Mouse (Mus musculus): ENCODE data around the gene Eapp. TPM values are rescaled to one million over a fixed set of nuclear protein-coding genes. Genes with fewer than 3 reads are reported as not detected.

The Eapp gene
- polyA plus RNA-seq, 1 experiment from 2014 or later = 49.2 TPM

DNA sequence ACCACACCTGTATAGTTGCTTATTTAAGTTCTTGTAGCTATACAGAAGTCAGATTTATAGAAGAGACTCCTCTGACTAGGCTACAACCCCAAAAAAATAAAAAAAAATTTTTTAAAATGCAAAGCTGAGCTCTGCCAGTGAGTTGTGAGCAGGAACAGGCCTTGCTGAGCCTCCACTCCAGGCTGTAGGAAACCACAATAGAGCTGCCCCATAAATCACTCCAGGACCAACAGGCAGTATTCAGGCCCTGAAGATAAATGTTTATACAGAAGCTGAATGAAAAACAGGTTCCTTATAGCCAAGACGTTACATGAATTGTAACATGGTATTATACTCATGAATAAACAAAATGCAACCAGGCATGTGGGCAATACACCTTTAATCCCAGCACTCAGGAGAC is 44.5 kb downstream of the Eapp start:
- WGBS = 78% methylated on average over 1 of the region's 1 CpGs
- H3K9ac ChIP-seq (ENCODE audit: low read length) = no peak overlapping the region
- no peaks in the 10 kb centered on the region for H3K9me3 ChIP-seq (ENCODE audit: control insufficient read depth, low read length)
- no peak overlapping the region for H3K27ac ChIP-seq (replicated peaks in 1 of 2; ENCODE audit: control insufficient read depth in 1 of 2, insufficient read depth in 1 of 2, low read depth in 2 of 2, low read length in 2 of 2)
- no peak overlapping the region for H3K4me2 ChIP-seq (ENCODE audit: low read length)
- H3K27me3 ChIP-seq (ENCODE audit: control insufficient read depth, insufficient read depth, low read length) = no peaks in the 10 kb centered on the region
- H3K4me1 ChIP-seq (ENCODE audit: control insufficient read depth in 2 of 2, insufficient read depth in 2 of 2, low read length in 2 of 2) = peaks cover 14 to 26% of the 10 kb centered on the region in 2 experiments
- ATAC-seq (ENCODE audit: insufficient number of reproducible peaks, insufficient read depth, low FRiP score, low read depth) = no peak
- H3K36me3 ChIP-seq (ENCODE audit: control insufficient read depth, insufficient read depth, low read length) = peaks cover 21% of the 10 kb centered on the region
- no peak overlapping the region for H3K4me3 ChIP-seq (ENCODE audit: control insufficient read depth in 1 of 2, insufficient read depth in 1 of 2, low read depth in 1 of 2, low read length in 2 of 2)

- Histone ChIP-seq H3K9ac (ENCODE audit: low read length) (no peak overlapping the region), H3K4me2 (ENCODE audit: low read length) (no peak overlapping the region), H3K4me1 (ENCODE audit: control insufficient read depth in 2 of 2, insufficient read depth in 2 of 2, low read length in 2 of 2) (no peaks in the 10 kb centered on the region), H3K27me3 (ENCODE audit: control insufficient read depth, insufficient read depth, low read length) (no peaks in the 10 kb centered on the region), H3K4me3 (ENCODE audit: control insufficient read depth in 1 of 2, insufficient read depth in 1 of 2, low read depth in 1 of 2, low read length in 2 of 2) (no peak overlapping the region), H3K36me3 (ENCODE audit: control insufficient read depth, insufficient read depth, low read length) (peaks cover 13% of the 10 kb centered on the region; the same call in 1 of the 2 replicates), H3K9me3 (ENCODE audit: control insufficient read depth, low read length) (no peaks in the 10 kb centered on the region), H3K27ac (replicated peaks in 1 of 2; ENCODE audit: control insufficient read depth in 1 of 2, insufficient read depth in 1 of 2, low read depth in 2 of 2, low read length in 2 of 2) (no peak overlapping the region)
- WGBS = 70% methylated on average over 2 of the region's 2 CpGs
- ATAC-seq (ENCODE audit: insufficient number of reproducible peaks, insufficient read depth, low FRiP score, low read depth) = no peak
Observed at GRCm38 (mm10) chr12:54644947-54645346, 50.8 kb downstream of the Eapp start.

GRCm38 (mm10) chr12:54643320-54643892 is 52.3 kb downstream of the Eapp start:
- Histone ChIP-seq H3K27ac (replicated peaks in 1 of 2; ENCODE audit: control insufficient read depth in 1 of 2, insufficient read depth in 1 of 2, low read depth in 2 of 2, low read length in 2 of 2) (no peak overlapping the region), H3K4me1 (ENCODE audit: control insufficient read depth in 2 of 2, insufficient read depth in 2 of 2, low read length in 2 of 2) (no peaks in the 10 kb centered on the region), H3K4me2 (ENCODE audit: low read length) (no peak overlapping the region), H3K9ac (ENCODE audit: low read length) (no peak overlapping the region), H3K4me3 (ENCODE audit: control insufficient read depth in 1 of 2, insufficient read depth in 1 of 2, low read depth in 1 of 2, low read length in 2 of 2) (no peak overlapping the region), H3K9me3 (ENCODE audit: control insufficient read depth, low read length) (no peaks in the 10 kb centered on the region), H3K36me3 (ENCODE audit: control insufficient read depth, insufficient read depth, low read length) (peaks cover 10% of the 10 kb centered on the region; the same call in 1 of the 2 replicates), H3K27me3 (ENCODE audit: control insufficient read depth, insufficient read depth, low read length) (no peaks in the 10 kb centered on the region)
- 56% methylated on average over 5 of the region's 5 CpGs for WGBS
- ATAC-seq (ENCODE audit: insufficient number of reproducible peaks, insufficient read depth, low FRiP score, low read depth) = no peak

DNA sequence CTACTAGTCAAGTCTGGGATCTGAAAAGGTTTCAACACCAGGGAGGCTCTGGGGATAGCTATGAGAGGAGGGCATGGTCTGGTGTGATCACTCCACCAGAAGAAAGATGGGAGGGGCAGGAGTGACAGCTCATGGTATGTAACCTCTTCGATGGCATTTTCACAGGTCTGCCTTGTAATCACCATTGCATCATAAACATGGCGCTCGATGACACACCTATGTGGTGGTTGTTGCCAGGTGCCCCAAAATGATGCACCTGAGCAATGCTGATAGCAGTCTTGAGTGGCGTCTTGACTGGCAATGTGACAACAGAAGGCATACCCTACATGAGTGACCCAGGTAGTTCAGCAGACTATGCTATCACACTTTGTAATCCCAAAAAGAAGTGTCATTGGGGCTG is 54.3 kb downstream of the Eapp start:
- H3K9me3 ChIP-seq (ENCODE audit: control insufficient read depth, low read length) = no peaks in the 10 kb centered on the region
- WGBS = 87% methylated on average over 4 of the region's 4 CpGs
- ATAC-seq (ENCODE audit: insufficient number of reproducible peaks, insufficient read depth, low FRiP score, low read depth) = no peak

GRCm38 (mm10) chr12:54640259-54640658 is 55.4 kb downstream of the Eapp start:
- Histone ChIP-seq H3K4me2 (ENCODE audit: low read length) (no peak overlapping the region), H3K27me3 (ENCODE audit: control insufficient read depth, insufficient read depth, low read length) (no peaks in the 10 kb centered on the region), H3K27ac (replicated peaks in 1 of 2; ENCODE audit: control insufficient read depth in 1 of 2, insufficient read depth in 1 of 2, low read depth in 2 of 2, low read length in 2 of 2) (no peak overlapping the region), H3K4me1 (ENCODE audit: control insufficient read depth in 2 of 2, insufficient read depth in 2 of 2, low read length in 2 of 2) (no peaks in the 10 kb centered on the region), H3K4me3 (ENCODE audit: control insufficient read depth in 1 of 2, insufficient read depth in 1 of 2, low read depth in 1 of 2, low read length in 2 of 2) (no peak overlapping the region), H3K36me3 (ENCODE audit: control insufficient read depth, insufficient read depth, low read length) (no peaks in the 10 kb centered on the region), H3K9ac (ENCODE audit: low read length) (no peak overlapping the region), H3K9me3 (ENCODE audit: control insufficient read depth, low read length) (no peaks in the 10 kb centered on the region)
- WGBS = 76% methylated on average over 6 of the region's 6 CpGs
- no peak for ATAC-seq (ENCODE audit: insufficient number of reproducible peaks, insufficient read depth, low FRiP score, low read depth)

More for the DNA sequence above, 54.3 kb downstream of the Eapp start:
- Histone ChIP-seq H3K36me3 (ENCODE audit: control insufficient read depth, insufficient read depth, low read length) (0 out of 2 replicates have a peak, but pooled peaks cover 3% of the 10 kb centered on the region), H3K27ac (replicated peaks in 1 of 2; ENCODE audit: control insufficient read depth in 1 of 2, insufficient read depth in 1 of 2, low read depth in 2 of 2, low read length in 2 of 2) (no peak overlapping the region), H3K4me2 (ENCODE audit: low read length) (no peak overlapping the region), H3K4me3 (ENCODE audit: control insufficient read depth in 1 of 2, insufficient read depth in 1 of 2, low read depth in 1 of 2, low read length in 2 of 2) (no peak overlapping the region), H3K9ac (ENCODE audit: low read length) (no peak overlapping the region), H3K27me3 (ENCODE audit: control insufficient read depth, insufficient read depth, low read length) (no peaks in the 10 kb centered on the region), H3K4me1 (ENCODE audit: control insufficient read depth in 2 of 2, insufficient read depth in 2 of 2, low read length in 2 of 2) (no peaks in the 10 kb centered on the region)

- Histone ChIP-seq H3K36me3 (ENCODE audit: control insufficient read depth, insufficient read depth, low read length) (no peaks in the 10 kb centered on the region), H3K4me1 (ENCODE audit: control insufficient read depth in 2 of 2, insufficient read depth in 2 of 2, low read length in 2 of 2) (no peaks in the 10 kb centered on the region), H3K9ac (ENCODE audit: low read length) (no peak overlapping the region), H3K4me3 (ENCODE audit: control insufficient read depth in 1 of 2, insufficient read depth in 1 of 2, low read depth in 1 of 2, low read length in 2 of 2) (no peak overlapping the region), H3K4me2 (ENCODE audit: low read length) (no peak overlapping the region), H3K27ac (replicated peaks in 1 of 2; ENCODE audit: control insufficient read depth in 1 of 2, insufficient read depth in 1 of 2, low read depth in 2 of 2, low read length in 2 of 2) (no peak overlapping the region), H3K9me3 (ENCODE audit: control insufficient read depth, low read length) (no peaks in the 10 kb centered on the region), H3K27me3 (ENCODE audit: control insufficient read depth, insufficient read depth, low read length) (no peaks in the 10 kb centered on the region)
- no peak for ATAC-seq (ENCODE audit: insufficient number of reproducible peaks, insufficient read depth, low FRiP score, low read depth)
- WGBS = 69% methylated on average over 1 of the region's 1 CpGs
Observed at GRCm38 (mm10) chr12:54637033-54637432, 58.7 kb downstream of the Eapp start.

DNA sequence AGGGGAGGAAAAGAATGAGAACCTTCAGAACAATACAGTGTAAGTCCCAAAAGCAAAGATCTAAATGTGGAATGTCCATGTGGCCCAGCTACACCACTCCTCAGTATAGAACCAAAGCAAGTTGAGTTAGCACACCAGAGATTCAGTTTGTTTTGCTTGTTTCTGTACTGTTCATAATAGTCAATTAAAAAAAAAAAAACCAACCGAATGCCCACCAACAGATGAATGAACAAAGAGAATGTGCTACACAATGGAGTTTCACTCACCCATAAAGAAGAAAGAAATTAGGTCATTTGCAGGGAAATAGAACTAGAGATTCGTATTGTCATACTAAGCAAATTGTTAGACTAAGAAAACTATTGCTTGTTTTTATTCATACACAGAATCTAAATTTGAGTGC is 63.6 kb downstream of the Eapp start:
- H3K4me1 ChIP-seq (ENCODE audit: control insufficient read depth in 2 of 2, insufficient read depth in 2 of 2, low read length in 2 of 2) = no peaks in the 10 kb centered on the region
- H3K9ac ChIP-seq (ENCODE audit: low read length) = no peak overlapping the region
- H3K9me3 ChIP-seq (ENCODE audit: control insufficient read depth, low read length) = no peaks in the 10 kb centered on the region
- ATAC-seq (ENCODE audit: insufficient number of reproducible peaks, insufficient read depth, low FRiP score, low read depth) = no peak
- no peaks in the 10 kb centered on the region for H3K27me3 ChIP-seq (ENCODE audit: control insufficient read depth, insufficient read depth, low read length)
- no peak overlapping the region for H3K4me2 ChIP-seq (ENCODE audit: low read length)
- 82% methylated on average over 2 of the region's 2 CpGs for WGBS
- no peak overlapping the region for H3K27ac ChIP-seq (replicated peaks in 1 of 2; ENCODE audit: control insufficient read depth in 1 of 2, insufficient read depth in 1 of 2, low read depth in 2 of 2, low read length in 2 of 2)
- H3K36me3 ChIP-seq (ENCODE audit: control insufficient read depth, insufficient read depth, low read length) = no peaks in the 10 kb centered on the region
- no peak overlapping the region for H3K4me3 ChIP-seq (ENCODE audit: control insufficient read depth in 1 of 2, insufficient read depth in 1 of 2, low read depth in 1 of 2, low read length in 2 of 2)

DNA sequence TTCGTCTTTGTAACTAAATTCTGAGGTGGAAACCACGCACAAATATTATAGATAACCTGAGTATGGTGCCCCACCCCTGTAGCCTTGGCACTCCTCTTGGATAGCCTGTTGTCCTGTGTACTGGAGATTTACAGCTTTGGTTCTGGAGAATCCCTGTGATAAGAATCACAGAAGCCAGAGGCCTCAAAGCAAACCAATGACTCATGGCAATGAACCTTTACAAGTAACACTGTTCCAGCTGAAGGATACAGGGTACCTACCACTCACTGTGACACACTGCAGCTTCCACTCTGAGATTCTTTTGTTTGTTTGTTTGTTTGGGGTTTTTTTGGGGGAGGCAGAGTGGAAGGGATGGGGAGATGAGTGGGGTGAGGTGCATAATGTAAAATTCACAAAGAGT is 73.8 kb downstream of the Eapp start:
- Histone ChIP-seq H3K27ac (replicated peaks in 1 of 2; ENCODE audit: control insufficient read depth in 1 of 2, insufficient read depth in 1 of 2, low read depth in 2 of 2, low read length in 2 of 2) (no peak overlapping the region), H3K9ac (ENCODE audit: low read length) (no peak overlapping the region), H3K9me3 (ENCODE audit: control insufficient read depth, low read length) (0 out of 2 replicates have a peak, but pooled peaks cover 3% of the 10 kb centered on the region), H3K4me3 (ENCODE audit: control insufficient read depth in 1 of 2, insufficient read depth in 1 of 2, low read depth in 1 of 2, low read length in 2 of 2) (no peak overlapping the region), H3K4me2 (ENCODE audit: low read length) (no peak overlapping the region), H3K4me1 (ENCODE audit: control insufficient read depth in 2 of 2, insufficient read depth in 2 of 2, low read length in 2 of 2) (no peaks in the 10 kb centered on the region), H3K27me3 (ENCODE audit: control insufficient read depth, insufficient read depth, low read length) (no peaks in the 10 kb centered on the region), H3K36me3 (ENCODE audit: control insufficient read depth, insufficient read depth, low read length) (no peaks in the 10 kb centered on the region)
- no peak for ATAC-seq (ENCODE audit: insufficient number of reproducible peaks, insufficient read depth, low FRiP score, low read depth)
- 81% methylated on average over 2 of the region's 2 CpGs for WGBS
